Mouse (Mus musculus) liver, postnatal 0 days (tissue): ENCODE results near the gene Lmx1a.

Experiments used
- CTCF ChIP-seq: sonication (generic); IDR thresholded peaks from 2 replicates; pipeline ENCODE4 v1.5.1; 2016; ENCODE audit warnings: antibody characterized with exemption, low read depth
- EP300 ChIP-seq: IDR thresholded peaks from 2 replicates; pipeline ENCODE4 v1.6.1; 2016; ENCODE audit warnings: antibody characterized with exemption, low read depth, mild to moderate bottlenecking

DNA sequence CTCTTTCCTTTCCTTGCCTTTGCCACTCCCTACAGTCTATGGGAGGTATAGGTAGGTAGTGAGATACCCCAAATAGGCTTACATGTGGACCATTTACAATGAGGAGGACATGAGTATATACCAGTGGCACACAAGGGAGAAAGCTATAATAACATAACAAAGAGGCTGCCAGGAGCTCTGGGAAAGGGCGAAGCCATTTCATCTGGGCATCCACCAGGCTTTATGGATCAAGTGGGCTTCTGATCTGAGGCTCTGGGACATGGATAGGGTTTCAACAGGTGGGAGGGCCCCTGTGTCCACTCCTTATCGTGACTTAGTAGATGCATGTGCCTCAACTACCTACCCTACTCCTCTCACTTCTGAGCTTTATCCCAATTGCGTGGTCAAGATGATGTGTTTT, 142.6 kb downstream of the Lmx1a start:
- TF ChIP-seq EP300 (no peak), CTCF (no peak)
